Mouse (Mus musculus): Measurements from ENCODE around the gene Reg4. TPM values are rescaled to one million over a fixed set of nuclear protein-coding genes. Genes with fewer than 3 reads are reported as not detected.

The Reg4 gene
- polyA plus RNA-seq, 1 experiment, result 0.43 TPM

DNA sequence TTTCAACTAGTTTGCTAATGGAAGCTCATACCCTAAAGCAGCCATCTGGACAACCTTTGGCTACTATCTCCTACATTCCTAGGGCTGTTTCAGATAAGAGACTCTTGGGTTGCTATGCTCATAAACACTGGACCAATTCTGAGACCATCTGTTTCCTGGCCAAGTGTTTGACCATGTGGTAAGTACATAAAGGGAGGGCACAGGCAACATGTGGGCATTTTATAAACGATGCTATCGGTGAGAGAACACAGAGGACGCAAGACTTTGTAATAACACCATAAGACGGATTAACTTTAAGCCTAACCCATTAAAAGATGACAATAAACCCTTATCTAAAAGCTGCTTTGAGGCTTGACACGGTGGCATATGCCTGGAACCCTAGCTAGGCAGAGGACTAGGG is 18.7 kb upstream of the Reg4 start:
- Histone ChIP-seq H3K4me3 (ENCODE audit: control insufficient read depth, low read depth, low read length) (no peak overlapping the region), H3K4me1 (ENCODE audit: control insufficient read depth, insufficient read depth, low read length) (no peaks in the 10 kb centered on the region), H3K36me3 (ENCODE audit: control insufficient read depth, insufficient read depth, low read length) (no peaks in the 10 kb centered on the region), H3K27me3 (ENCODE audit: control insufficient read depth, insufficient read depth, low read length) (no peaks in the 10 kb centered on the region), H3K27ac (ENCODE audit: control insufficient read depth, insufficient read depth, low read depth, low read length) (no peak overlapping the region)
- no peak for TF ChIP-seq POLR2A (IDR thresholded peaks at IDR 0.05; ENCODE audit: control insufficient read depth, low read depth, low read length)
- no peak for TF ChIP-seq CTCF (IDR thresholded peaks at IDR 0.05; ENCODE audit: control insufficient read depth, insufficient read depth, insufficient replicate concordance, low read depth, low read length)

DNA sequence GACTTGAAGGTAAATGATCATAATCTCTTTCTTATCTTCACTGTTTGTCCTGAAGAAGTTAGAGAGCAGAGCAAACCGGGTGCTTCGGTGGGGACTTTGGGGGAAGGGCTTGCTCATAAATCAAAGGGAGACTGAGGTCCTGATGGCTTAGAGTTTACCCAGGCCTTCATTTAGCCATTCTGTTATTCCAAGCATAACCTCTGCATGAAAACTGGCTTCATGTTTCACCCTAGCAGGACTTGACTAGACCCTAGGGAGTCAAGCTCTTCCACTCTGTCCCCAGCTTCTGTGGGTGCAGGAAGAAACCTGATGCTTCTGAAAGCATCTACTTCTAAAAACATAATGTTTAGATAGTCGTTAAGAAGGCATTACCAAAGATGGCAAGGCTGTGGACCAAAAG is 15.0 kb upstream of the Reg4 start:
- Histone ChIP-seq H3K4me3 (ENCODE audit: control insufficient read depth, low read depth, low read length) (no peak overlapping the region), H3K27me3 (ENCODE audit: control insufficient read depth, insufficient read depth, low read length) (no peaks in the 10 kb centered on the region), H3K27ac (ENCODE audit: control insufficient read depth, insufficient read depth, low read depth, low read length) (no peak overlapping the region), H3K4me1 (ENCODE audit: control insufficient read depth, insufficient read depth, low read length) (no peaks in the 10 kb centered on the region), H3K36me3 (ENCODE audit: control insufficient read depth, insufficient read depth, low read length) (no peaks in the 10 kb centered on the region)
- TF ChIP-seq POLR2A (IDR thresholded peaks at IDR 0.05; ENCODE audit: control insufficient read depth, low read depth, low read length), result no peak
- TF ChIP-seq CTCF (IDR thresholded peaks at IDR 0.05; ENCODE audit: control insufficient read depth, insufficient read depth, insufficient replicate concordance, low read depth, low read length), result no peak

DNA sequence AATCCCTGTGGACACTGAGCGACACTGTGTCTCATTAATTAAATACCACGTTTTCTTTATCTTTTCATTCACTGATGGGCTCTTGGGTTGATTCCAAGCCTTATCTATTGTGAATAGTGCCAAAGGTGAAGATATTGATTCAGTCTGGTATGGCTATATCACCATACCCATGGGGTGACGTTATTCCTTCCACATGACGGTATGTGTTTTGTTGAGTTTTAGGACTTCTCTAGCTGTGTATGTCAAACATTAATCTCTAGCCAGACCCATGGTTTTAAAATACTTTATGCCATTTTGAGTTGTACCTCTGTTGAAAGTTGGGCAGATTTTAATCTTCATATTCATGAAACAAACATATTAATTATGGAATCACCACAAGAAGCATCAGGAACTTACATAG is 12.8 kb upstream of the Reg4 start:
- H3K27ac ChIP-seq (ENCODE audit: control insufficient read depth, insufficient read depth, low read depth, low read length), result no peak overlapping the region
- H3K36me3 ChIP-seq (ENCODE audit: control insufficient read depth, insufficient read depth, low read length), result no peaks in the 10 kb centered on the region
- no peak overlapping the region for H3K4me3 ChIP-seq (ENCODE audit: control insufficient read depth, low read depth, low read length)
- no peak for TF ChIP-seq CTCF (IDR thresholded peaks at IDR 0.05; ENCODE audit: control insufficient read depth, insufficient read depth, insufficient replicate concordance, low read depth, low read length)
- no peak for TF ChIP-seq POLR2A (IDR thresholded peaks at IDR 0.05; ENCODE audit: control insufficient read depth, low read depth, low read length)
- H3K4me1 ChIP-seq (ENCODE audit: control insufficient read depth, insufficient read depth, low read length), result no peaks in the 10 kb centered on the region
- H3K27me3 ChIP-seq (ENCODE audit: control insufficient read depth, insufficient read depth, low read length), result no peaks in the 10 kb centered on the region

DNA sequence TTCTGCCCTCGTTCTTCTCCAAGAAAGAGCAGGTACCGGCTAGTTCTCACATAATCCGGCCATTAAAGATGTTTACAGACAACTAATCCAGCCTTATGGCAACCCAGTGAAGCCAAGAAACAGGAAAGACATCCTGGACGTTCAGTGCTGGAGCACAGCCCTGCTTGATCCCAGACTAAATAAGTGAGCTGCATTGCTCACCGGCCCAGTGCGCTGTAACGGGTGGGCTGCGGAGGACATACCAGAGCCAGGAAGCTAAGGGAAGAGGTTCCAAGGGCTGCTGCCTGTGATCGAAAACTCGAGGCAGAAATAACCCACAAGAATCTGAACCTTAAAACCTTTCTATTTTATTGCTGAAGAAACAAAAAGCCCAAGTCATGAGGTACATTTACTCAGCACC is 11.1 kb upstream of the Reg4 start:
- TF ChIP-seq CTCF (IDR thresholded peaks at IDR 0.05; ENCODE audit: control insufficient read depth, insufficient read depth, insufficient replicate concordance, low read depth, low read length) (no peak), POLR2A (IDR thresholded peaks at IDR 0.05; ENCODE audit: control insufficient read depth, low read depth, low read length) (no peak)

DNA sequence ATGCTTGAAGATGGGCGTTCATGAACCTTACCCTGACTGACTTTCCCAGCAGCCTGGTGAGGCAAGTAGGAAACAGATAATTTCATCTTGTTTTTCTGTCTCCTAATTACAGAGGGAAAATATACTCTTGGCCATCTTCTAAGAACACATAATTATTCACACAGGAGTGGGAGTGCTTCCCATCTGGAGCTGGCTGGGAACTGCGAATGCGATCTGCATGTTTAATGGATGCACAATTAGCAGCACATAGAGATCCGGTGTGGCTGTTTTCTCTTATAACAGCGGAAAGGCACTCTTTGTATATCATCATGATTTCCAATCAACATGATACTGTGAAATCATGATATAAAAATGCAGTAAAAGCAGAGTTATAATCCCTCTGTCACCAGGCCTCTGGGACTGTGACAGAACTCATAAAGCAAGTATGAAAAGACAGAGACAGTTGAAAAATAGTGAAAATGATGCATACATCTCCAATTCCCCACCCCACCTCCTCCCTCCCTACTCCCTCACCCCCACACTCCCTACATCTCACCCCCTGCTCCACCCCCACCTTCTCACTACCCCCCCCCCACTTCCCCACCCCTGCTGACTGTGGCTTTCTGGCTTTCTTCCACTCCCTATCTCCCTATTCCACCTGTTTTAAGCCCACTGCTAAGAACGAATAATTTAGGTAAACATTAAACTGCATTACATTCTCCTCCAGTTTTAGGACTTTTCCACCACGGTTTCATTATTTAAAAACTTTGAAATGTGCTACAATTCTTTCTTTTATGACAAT is 10.5 kb upstream of the Reg4 start:
- Histone ChIP-seq H3K4me3 (ENCODE audit: control insufficient read depth, low read depth, low read length) (no peak overlapping the region), H3K36me3 (ENCODE audit: control insufficient read depth, insufficient read depth, low read length) (no peaks in the 10 kb centered on the region), H3K27me3 (ENCODE audit: control insufficient read depth, insufficient read depth, low read length) (no peaks in the 10 kb centered on the region), H3K27ac (ENCODE audit: control insufficient read depth, insufficient read depth, low read depth, low read length) (no peak overlapping the region), H3K4me1 (ENCODE audit: control insufficient read depth, insufficient read depth, low read length) (no peaks in the 10 kb centered on the region)
- TF ChIP-seq POLR2A (IDR thresholded peaks at IDR 0.05; ENCODE audit: control insufficient read depth, low read depth, low read length), result no peak
- no peak for TF ChIP-seq CTCF (IDR thresholded peaks at IDR 0.05; ENCODE audit: control insufficient read depth, insufficient read depth, insufficient replicate concordance, low read depth, low read length)

More for the DNA sequence above, 11.1 kb upstream of the Reg4 start:
- Histone ChIP-seq H3K27ac (ENCODE audit: control insufficient read depth, insufficient read depth, low read depth, low read length) (no peak overlapping the region), H3K36me3 (ENCODE audit: control insufficient read depth, insufficient read depth, low read length) (no peaks in the 10 kb centered on the region), H3K4me1 (ENCODE audit: control insufficient read depth, insufficient read depth, low read length) (no peaks in the 10 kb centered on the region), H3K27me3 (ENCODE audit: control insufficient read depth, insufficient read depth, low read length) (no peaks in the 10 kb centered on the region), H3K4me3 (ENCODE audit: control insufficient read depth, low read depth, low read length) (no peak overlapping the region)

DNA sequence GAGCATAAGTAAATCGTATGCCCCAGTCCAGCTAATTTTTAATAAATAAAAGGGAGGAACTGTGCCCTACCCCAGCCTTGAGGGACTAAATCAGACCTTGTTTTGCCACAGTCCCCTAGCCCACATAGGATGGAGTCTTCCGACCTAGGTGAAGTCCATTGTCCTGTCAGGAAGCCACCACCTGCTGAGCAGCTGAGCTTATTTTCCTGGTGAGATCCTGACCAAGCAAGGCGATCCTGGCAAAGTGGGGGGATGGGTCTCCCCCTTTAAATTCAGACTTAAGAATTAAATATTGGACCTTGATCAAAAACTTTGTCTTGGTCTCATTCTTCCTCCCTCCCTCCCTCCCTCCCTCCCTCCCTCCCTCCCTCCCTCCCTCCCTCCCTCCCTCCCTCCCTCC is 5.7 kb upstream of the Reg4 start:
- Histone ChIP-seq H3K4me3 (ENCODE audit: control insufficient read depth, low read depth, low read length) (no peak overlapping the region), H3K36me3 (ENCODE audit: control insufficient read depth, insufficient read depth, low read length) (no peaks in the 10 kb centered on the region), H3K27me3 (ENCODE audit: control insufficient read depth, insufficient read depth, low read length) (no peaks in the 10 kb centered on the region), H3K27ac (ENCODE audit: control insufficient read depth, insufficient read depth, low read depth, low read length) (no peak overlapping the region), H3K4me1 (ENCODE audit: control insufficient read depth, insufficient read depth, low read length) (no peaks in the 10 kb centered on the region)
- TF ChIP-seq CTCF (IDR thresholded peaks at IDR 0.05; ENCODE audit: control insufficient read depth, insufficient read depth, insufficient replicate concordance, low read depth, low read length), result no peak
- TF ChIP-seq POLR2A (IDR thresholded peaks at IDR 0.05; ENCODE audit: control insufficient read depth, low read depth, low read length), result no peak

DNA sequence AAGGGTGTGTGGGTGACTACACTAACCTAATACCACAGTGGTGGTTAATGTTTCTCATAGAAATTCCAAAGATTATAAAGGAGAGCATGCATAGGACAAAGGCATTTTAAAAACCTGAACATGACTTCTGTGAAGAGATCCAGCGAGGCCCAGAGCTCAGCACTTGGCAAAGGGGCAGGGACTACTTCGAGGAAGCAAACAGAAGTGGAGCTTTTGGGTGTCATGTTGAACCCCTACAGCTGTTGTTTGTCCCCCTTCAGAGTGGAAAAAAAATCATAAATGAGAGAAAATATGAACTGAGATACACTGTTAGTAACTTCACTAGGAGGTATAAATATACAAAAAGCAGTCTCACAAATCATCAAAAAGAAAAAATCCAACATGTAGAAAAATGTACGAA is 1.3 kb downstream of the Reg4 start:
- TF ChIP-seq POLR2A (IDR thresholded peaks at IDR 0.05; ENCODE audit: control insufficient read depth, low read depth, low read length) (no peak), CTCF (IDR thresholded peaks at IDR 0.05; ENCODE audit: control insufficient read depth, insufficient read depth, insufficient replicate concordance, low read depth, low read length) (no peak)
- no peaks in the 10 kb centered on the region for H3K27me3 ChIP-seq (ENCODE audit: control insufficient read depth, insufficient read depth, low read length)
- no peak overlapping the region for H3K4me3 ChIP-seq (ENCODE audit: control insufficient read depth, low read depth, low read length)
- H3K4me1 ChIP-seq (ENCODE audit: control insufficient read depth, insufficient read depth, low read length), result peaks cover 17% of the 10 kb centered on the region
- no peak overlapping the region for H3K27ac ChIP-seq (ENCODE audit: control insufficient read depth, insufficient read depth, low read depth, low read length)
- no peaks in the 10 kb centered on the region for H3K36me3 ChIP-seq (ENCODE audit: control insufficient read depth, insufficient read depth, low read length)

Measured in testis, adult 2 months (tissue).